Mouse (Mus musculus) right cerebral cortex, adult 2 months (tissue): ENCODE measurements around the gene Trim41.
A peak's percentile ranks its signal among the peaks of the same experiment; 100 is the strongest.
"Not testable (repeated sequence)": the region's sequence is repeated elsewhere in the genome, so short reads cannot be mapped to it uniquely, and the experiment has no call there.

Source experiments
- DNase-seq, 2 experiments: peaks; one replicate each; pipeline ENCODE4 v3.0.0; 2021 to 2022; ENCODE audit warnings: low spot score in 2 of 2

Gene Trim41

GRCm38 (mm10) chr11:48837310-48838180, 20.4 kb upstream of the Trim41 start:
- peak; percentile 38 to 58 for DNase-seq

- no peak for DNase-seq
Observed at GRCm38 (mm10) chr11:48836990-48837309, 19.8 kb upstream of the Trim41 start.

- no peak for DNase-seq
Observed at GRCm38 (mm10) chr11:48835923-48836322, 18.8 kb upstream of the Trim41 start.

- peak; percentile 96 for DNase-seq
Observed at GRCm38 (mm10) chr11:48833731-48834639, 16.8 kb upstream of the Trim41 start.

- DNase-seq: no peak
Observed at GRCm38 (mm10) chr11:48833078-48833730, 16.1 kb upstream of the Trim41 start.

GRCm38 (mm10) chr11:48831273-48831672, 14.1 kb upstream of the Trim41 start:
- no peak for DNase-seq

- DNase-seq: no peak
Observed at GRCm38 (mm10) chr11:48830279-48830678, 13.1 kb upstream of the Trim41 start.

GRCm38 (mm10) chr11:48827926-48828325, 10.8 kb upstream of the Trim41 start:
- no peak for DNase-seq

GRCm38 (mm10) chr11:48826752-48827096, 9.6 kb upstream of the Trim41 start:
- DNase-seq: no peak

GRCm38 (mm10) chr11:48825979-48826751, 9.0 kb upstream of the Trim41 start, which contains the start of the genes Trim7 and Gm12184:
Gene Trim7 (plus strand): TSS chr11:48826140.
Gene Gm12184 (minus strand): TSS chr11:48826655.
- DNase-seq: not testable (repeated sequence)

GRCm38 (mm10) chr11:48824311-48824830, 7.2 kb upstream of the Trim41 start:
- DNase-seq: no peak

GRCm38 (mm10) chr11:48823536-48823972, 6.4 kb upstream of the Trim41 start:
- peak; percentile 67 to 72 for DNase-seq

GRCm38 (mm10) chr11:48822768-48823512, 5.8 kb upstream of the Trim41 start:
- DNase-seq: no peak

- not testable (repeated sequence) for DNase-seq
Observed at GRCm38 (mm10) chr11:48821299-48821698, 4.1 kb upstream of the Trim41 start.

- DNase-seq: no peak
Observed at GRCm38 (mm10) chr11:48820308-48820674, 3.1 kb upstream of the Trim41 start.

GRCm38 (mm10) chr11:48819614-48820307, 2.6 kb upstream of the Trim41 start:
- no peak for DNase-seq

GRCm38 (mm10) chr11:48818346-48818745, 1.2 kb upstream of the Trim41 start:
- peak; percentile 92 to 96 for DNase-seq

- no peak for DNase-seq
Observed at GRCm38 (mm10) chr11:48817794-48818193, 641 bp upstream of the Trim41 start.

- peak; percentile 35 to 45 for DNase-seq
Observed at GRCm38 (mm10) chr11:48816281-48816781, 822 bp downstream of the Trim41 start.
